Mouse (Mus musculus): ENCODE data around the gene Slc9a8.

The Slc9a8 gene

DNA sequence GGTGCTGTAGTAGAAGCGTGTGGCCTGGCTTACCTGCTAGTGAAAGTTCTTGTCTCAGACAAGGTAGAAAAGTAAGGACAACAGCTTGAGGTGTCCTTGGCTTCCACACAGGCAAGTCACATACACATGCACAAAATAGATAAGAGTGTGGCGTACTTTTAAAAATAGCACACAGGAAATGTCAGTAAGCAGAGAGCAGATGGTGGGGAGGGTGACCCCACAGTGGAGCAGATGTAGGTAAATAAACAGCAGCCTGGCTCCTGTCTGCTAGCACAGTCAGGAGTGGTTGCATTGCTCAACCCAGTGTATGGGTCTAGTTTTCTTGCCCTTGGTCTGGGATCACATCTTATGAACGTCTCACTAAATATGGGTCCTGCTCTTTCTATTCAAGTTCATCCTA lies 89.0 kb downstream of the Slc9a8 start:
- no peak for DNase-seq

DNA sequence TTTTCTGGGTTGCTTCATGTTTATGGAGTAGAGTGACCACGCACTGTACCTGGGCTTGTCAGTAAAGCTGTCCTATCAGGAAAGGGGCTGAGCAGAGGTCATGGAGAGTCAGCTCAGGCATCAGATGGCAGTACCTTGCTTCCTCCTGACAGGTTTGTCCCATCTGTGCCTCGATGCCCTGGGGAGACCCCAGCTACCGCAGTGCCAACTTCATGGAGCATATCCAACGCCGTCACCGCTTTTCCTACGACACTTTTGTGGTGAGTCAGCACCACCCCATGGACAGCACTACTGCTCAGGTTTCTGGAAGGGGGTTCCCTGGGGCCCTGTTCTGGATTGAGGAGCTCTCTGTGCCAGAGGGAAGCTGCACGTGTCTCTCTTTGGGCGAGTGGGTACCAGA lies 90.9 kb downstream of the Slc9a8 start:
- no peak for DNase-seq

DNA sequence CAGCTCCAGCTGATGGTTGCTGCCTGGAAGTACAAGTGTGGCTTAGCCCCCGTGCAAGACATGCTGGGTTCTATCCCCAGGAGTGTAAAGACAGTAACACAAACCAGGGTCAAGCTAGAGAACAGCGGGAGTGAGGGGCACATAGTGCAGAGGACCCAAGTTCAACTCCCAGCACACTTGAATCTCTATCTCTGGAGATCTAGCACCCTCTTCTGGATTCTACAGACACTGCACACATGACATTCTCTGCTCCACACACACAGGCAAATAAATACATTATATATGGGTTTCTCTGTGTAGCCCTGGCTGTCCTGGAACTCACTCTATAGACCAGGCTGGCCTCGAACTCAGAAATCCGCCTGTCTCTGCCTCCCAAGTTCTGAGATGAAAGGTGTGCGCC lies 91.5 kb downstream of the Slc9a8 start:
- DNase-seq, result no peak

DNA sequence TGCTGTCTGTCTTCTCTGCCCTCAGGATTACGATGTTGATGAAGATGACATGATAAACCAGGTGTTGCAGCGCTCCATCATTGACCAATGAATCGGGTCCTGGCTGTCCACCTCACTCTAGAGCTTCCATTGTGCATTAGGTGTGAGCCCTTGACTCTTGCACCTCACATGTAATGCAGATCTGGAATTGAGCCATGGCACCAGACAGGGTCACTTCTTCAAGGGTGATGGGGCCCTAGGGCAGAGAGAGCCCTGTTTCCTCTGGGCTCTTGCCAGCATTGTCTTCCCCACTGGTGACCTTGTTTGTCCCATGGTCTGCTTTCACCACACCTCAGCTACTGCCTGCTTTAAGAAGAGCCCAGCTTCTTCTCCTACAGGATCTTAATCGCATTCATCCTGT lies 93.1 kb downstream of the Slc9a8 start:
- no peak for DNase-seq

DNA sequence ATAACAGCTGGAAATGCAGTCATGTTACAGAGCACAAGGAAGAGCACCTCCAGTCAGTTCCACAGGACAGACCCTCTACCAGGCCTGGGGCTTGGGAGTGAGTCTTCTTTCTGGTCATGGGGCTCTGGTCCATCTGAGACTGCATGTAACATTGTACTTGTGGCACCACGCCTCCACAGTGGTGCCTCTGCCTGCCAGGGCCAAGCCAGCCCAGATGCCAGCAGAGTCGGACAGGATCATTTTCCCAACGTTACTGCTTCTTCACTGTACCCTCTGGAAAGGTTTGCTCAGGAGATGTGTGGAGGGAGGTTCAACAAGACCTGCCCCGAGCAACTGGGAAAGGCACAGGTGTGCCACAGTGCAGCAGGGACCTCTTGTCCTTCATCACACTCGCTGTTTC lies 94.2 kb downstream of the Slc9a8 start:
- DNase-seq, result no peak

DNA sequence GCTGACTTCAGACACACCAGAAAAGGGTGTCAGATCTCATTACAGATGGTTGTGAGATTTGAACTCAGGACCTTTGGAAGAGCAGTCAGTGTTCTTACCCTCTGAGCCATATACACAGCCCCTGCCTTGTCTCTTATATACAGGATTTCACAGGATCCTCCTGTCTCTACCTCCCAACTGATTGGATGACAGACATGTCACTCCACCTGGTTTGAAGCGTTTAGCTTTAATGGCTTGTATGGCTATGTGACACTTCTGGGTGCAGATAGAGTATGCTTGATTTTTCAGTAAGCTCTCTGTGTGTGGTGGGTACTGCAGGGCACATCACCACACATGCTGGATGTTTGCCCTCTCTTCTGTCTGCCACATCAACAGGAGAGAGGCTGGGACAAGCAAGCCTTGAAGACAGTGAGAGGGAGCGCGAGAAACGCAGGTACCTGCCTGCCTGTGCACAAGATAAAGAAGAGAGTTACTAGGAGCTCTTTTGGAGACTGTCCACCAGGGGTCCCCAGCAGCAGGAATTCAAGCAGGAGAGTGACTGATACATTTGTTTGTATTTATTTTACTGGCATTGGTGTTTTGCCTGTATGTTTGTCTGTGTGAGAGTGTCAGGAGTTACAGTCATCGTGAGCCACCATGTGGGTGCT lies 98.2 kb downstream of the Slc9a8 start:
- DNase-seq, result no peak

Data from cerebellum, postnatal 36 days (tissue).